Mouse (Mus musculus) frontal cortex, adult 2 months (tissue): Measurements from ENCODE around the gene Pcdh20. TPM values are rescaled to one million over a fixed set of nuclear protein-coding genes. Genes with fewer than 3 reads are reported as not detected.

Experiments used
- DNase-seq, 2 experiments: peaks; one replicate each; pipeline ENCODE4 v3.0.0; 2022; ENCODE audit warnings: low spot score in 1 of 2; ENCODE audit errors: extremely low spot score in 1 of 2
- polyA plus RNA-seq: library from polyadenylated mRNA; depleted of rRNA; stranded (reverse); fragments of >200 nt; gene quantifications from 2 replicates; pipeline ENCODE4 v1.2.3, GENCODE M21; 2012; rRNA removed

Gene Pcdh20
- 11.7 and 12.3 TPM in 2 replicates for polyA plus RNA-seq

DNA sequence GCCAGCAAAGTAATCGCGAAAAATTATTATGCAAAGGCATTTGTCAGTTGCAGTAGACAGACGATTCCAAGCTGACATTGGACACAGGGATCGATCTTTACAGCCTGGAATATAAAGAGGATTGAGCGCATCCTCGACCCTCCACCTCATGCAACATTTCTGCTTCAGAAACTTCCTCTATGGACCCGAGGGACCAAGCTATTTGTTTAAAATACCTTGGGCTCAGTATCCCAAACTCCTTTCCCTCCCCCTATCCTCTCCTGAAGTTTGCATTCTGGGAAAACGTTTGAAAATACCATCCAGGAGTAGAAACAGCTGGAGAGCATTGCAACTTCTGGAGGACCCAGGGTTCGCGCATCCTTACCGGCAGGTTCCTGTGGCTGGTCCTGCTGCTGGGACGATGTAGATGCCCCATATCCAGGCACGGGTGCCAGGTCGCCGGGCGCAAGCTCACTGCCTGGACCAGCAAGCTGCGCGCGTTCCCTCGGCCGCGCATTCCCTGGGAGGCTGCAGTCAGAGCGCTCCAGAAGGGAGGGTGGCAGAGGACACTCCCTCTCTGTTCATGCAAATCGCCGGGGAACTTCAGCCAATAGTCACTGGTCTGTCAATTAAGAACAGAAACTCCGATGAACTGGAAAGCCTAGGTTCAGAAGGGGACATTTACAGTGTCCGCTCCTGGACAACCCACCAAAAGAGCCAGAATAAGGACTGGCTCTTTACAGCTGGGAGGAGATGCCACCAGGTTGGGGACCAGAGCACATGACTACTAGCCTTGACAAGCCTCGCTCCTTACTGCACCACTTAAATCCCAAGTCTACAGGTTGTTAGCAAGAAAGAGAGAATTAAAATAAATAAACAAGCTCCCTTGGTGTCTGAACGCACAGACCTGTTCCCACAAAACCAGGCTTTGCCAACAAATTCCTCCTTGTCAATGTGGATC lies at the start of gene Pcdh20:
TSS of gene Pcdh20 (minus strand) at position 902 of the 940 bp plus-strand sequence.
- DNase-seq = peak in 1 of 2 experiments; percentile 63

DNA sequence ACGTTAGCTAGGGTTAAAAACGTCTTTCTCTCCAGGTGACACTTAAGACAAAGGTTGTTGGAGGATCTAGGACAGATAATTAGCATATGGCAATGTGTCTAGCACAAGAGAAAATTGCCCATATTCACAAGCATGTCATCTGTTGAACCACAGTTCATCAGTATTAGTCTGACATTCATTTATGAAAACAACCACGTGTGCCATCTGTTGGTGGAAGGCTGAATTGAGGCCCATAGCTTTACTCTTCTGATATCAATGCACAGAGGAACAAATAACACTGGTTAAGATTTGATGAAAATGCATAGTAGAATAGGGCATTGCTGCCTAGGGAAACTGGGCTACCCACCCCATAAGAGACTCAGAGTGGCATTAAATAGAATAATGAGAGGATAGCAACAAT lies 8.7 kb upstream of the Pcdh20 start:
- DNase-seq = peak in 1 of 2 experiments; percentile 45

DNA sequence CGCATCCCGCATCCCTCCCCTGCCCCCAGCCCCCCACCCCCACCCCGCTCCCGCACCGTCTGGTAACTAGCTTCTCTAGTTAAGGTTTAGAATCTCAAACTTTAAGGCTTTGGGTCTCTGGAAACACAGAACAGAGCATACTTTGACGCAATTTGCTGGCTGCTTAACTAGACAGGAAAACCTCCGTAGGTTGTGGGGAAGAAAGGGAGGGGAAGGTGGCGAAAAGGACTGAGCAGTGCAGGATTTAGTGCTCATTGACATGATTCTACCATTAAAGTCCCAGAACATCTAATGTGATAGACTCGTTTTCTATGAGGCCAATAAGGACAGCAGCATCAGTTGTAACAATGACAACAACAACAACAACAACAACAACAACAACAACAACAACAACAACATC lies 1.2 kb downstream of the Pcdh20 start:
- DNase-seq = no peak

DNA sequence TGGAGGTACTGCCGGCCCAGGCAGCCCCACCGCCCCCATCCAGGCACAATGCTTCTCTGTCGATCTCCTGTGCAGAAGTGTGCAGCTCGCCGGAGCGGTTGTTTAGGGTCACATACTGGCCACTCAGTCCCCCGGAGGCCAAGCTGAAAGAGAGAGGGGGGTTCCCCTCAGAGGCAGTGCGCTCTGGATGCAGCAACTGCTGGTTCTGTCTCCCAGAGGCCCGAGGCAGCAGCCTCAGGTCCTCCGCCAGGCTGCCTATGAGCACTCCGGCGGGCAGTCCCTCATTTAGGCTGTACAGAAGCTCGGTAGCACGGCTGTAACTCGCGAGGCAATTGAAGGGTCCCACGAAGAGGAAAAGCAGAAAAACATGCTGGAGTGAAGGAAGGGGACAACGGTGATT lies 1.8 kb downstream of the Pcdh20 start:
- DNase-seq = no peak

DNA sequence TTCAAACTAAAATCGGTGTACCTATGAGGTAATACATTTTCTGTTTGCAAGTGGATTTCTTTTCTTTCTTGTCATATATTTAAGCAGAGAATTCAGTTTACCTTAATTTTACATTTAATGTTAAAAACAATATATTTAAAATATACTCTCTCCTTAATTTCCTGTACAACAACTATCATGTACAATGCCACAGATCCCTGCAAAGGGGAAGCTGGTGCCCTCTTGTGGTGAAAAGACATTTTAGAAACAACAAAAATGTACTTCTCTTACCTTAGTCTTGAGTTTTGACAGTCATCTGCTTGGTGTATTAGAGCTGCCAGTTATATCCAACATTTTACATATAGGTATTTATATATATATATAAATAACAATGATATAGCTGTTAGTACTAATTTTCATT lies 4.8 kb downstream of the Pcdh20 start:
- peak in 1 of 2 experiments; percentile 89 for DNase-seq

DNA sequence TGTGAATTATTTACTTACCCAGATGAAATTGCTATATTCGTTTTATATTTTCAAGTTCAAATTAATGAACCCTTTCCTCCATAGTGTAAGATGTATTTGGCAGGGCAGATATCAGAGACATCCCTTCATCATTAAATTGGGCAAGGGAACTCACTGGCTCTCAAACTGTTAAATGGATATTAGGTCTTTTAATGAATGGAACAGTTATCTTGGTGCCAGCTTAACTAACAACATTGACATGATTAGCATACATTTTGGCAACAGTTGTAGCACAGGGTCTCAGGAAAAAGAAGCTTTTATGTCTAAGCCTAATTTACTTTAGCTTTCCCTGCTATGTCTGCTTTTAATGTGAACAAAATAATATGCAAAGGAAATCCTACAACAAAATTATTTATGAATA lies 6.8 kb downstream of the Pcdh20 start:
- DNase-seq = no peak

DNA sequence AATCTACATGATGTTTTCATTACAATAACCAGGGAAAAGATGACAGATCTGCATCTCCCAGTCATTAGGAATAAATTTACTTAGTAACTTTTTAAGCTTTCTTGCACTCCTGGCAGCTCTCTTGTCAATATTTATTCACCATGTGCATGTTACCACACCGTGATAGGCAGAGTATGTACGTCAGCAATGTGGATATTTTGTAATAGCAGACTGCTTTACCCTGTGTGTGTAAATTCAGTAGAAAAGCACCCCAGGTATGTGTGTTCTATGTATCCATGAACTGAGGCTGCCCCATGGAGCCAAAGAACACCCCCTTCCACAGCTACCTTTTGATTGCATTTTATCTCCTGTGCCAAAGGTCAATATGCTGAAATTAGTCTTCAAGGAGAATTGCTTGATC lies 7.8 kb downstream of the Pcdh20 start:
- no peak for DNase-seq

DNA sequence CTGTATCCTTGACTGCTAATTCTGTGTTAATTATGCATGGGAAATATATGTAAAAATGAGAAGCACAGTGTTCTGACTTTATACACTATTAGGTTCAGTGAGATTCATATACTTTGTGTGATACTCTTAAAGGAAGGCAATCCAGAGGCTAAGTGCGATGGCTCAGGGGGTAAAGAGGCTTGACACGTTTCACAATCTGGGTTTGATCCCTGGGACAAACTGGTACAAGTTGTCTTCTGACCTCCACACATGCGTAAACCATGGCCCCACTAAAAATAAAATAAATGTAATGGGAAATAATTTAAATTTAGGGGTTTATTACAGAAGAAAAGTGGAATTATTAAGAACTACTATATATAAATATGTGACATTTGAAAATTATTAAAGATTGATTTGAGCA lies 8.3 kb downstream of the Pcdh20 start:
- DNase-seq = no peak

DNA sequence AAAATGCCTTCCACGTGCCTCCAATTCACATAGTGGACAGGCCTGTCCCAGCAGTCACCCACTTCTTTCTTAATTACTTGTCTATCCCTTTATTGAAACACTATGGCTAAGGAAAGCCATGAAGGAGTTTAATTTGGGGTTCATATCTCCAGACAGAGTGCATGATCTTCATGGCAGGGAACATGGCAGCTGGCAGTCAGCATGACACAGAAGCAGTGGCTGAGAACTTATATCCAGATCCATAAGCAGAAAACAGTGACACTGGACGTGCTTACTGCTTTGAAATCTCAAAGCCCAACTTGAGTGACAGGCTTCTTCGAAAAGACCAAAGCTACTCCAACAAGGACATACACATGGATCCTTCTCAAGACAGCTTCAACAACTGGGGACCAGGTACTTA lies 10.5 kb downstream of the Pcdh20 start:
- no peak for DNase-seq

DNA sequence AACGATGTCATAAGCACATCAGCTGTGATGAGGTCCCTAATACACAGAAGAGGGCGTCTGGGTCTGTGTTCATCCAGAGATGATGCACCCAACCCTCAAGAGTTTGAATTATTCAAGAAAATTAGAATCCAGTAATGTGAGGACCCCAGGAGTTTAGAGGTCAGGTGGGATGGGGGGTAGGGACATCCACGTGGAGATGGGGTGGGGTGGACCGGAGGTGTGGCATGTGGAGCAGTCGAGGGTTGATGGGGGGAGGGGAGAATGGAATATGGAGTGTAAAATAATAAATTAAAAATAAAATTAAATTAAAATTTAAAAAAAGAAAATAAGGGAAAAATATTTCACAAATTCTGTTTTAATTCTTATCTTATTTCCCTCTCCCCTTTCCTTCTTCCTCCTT lies 27.9 kb downstream of the Pcdh20 start:
- DNase-seq = no peak

DNA sequence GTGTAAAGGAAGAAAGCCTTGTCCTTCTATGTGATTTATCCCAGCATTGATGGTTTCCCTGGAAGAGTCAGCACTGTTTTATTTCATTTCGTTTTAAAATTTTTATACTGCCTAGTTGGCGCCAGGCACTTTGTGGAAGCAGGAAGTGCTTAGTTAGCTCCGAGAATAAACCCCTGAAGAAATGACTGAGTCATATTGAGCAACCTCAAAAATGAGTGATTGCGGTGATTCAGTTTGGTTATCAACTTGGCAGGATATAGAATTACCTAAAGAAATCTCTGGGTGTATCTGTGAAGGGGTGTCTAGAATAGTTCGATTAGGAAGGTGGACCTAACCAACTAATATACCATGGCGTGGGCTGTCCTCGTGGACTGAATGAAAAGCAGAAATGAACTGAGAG lies 41.8 kb downstream of the Pcdh20 start:
- DNase-seq = no peak

DNA sequence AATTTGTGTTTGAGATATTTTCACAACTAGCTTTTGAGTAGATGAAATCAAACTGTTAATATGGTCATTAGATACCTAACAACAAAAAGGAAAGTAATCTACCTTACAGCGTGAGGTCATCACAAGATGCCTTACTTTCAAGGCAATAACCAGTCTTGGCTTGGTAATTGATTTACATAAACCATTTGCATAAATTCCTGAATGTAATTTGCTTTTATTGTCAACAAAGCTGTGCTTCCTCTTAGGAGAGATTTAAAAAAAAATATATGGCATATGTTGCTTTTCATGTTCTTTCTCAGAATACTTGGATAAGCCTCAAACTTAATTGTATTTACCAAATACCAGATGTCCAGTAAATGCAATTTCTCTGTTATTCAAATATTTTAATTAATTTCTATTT lies 43.8 kb downstream of the Pcdh20 start:
- DNase-seq = no peak
